Mouse (Mus musculus) kidney, postnatal 14 days (tissue): ENCODE results near the gene Slc39a8.

Experiments used
- DNase-seq: peaks from one replicate; pipeline ENCODE4 v3.0.0; 2022; ENCODE audit warnings: mixed read lengths

The Slc39a8 gene

GRCm38 (mm10) chr3:135851607-135852006 lies 26.5 kb downstream of the Slc39a8 start:
- DNase-seq = no peak

- DNase-seq = no peak
Observed at GRCm38 (mm10) chr3:135853604-135854297, 28.7 kb downstream of the Slc39a8 start.

GRCm38 (mm10) chr3:135854298-135854984 lies 29.4 kb downstream of the Slc39a8 start:
- no peak for DNase-seq

DNA sequence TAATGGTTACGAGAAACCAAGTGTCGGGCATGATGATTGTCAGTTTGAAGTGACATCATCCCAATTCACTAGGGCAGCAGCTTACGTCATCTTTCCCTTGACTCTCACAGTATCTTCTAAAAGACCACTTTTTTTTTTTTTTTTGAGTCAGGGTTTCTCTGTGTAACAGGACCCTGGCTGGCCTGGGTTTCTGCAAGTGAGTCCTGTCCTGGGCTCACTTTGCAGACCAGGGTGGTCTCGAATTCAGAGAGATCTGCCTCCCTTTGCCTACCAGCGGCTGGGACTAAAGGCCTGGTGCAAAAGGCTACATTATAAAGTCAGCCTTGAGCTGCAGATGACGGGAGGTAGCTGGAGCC lies 29.9 kb downstream of the Slc39a8 start:
- DNase-seq = no peak

DNA sequence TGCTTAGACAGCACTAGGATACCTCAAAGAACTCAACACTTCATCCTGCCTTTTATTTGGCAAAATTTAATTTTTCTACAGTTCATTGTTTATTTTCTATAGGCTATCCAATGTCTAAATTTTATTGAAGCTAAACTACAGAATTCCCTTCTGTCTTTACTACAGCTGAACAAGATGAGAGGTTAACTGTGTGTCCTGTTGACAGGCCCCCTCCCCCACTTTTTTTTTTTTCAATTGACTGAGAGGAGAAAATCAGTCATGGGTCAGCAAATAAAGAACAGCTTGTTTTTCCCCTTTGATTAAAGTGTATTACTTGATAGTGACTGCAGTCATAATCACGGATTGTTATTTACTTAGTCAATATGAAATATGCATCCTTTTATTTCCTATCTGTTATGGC lies 31.2 kb downstream of the Slc39a8 start:
- DNase-seq = no peak

DNA sequence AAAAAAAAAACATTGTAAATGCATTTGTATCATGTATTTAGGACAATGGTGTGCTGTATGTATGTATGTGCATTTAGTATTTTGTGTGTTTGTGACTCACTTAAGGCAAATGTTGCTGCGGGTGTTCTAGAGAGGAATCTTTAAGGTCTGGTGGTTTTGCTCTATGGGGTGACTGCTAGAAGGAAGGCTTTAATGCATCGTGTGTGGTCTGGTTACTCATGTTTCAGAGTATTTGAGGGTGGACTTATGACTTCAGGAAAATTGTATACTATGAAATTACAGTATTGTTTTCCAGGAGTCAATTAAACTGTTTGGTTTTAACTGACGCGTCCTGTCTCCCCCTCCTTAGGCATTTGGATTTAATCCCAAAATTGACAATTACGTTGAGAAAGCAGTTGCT lies 32.1 kb downstream of the Slc39a8 start:
- no peak for DNase-seq

GRCm38 (mm10) chr3:135859431-135859830 lies 34.4 kb downstream of the Slc39a8 start:
- no peak for DNase-seq

DNA sequence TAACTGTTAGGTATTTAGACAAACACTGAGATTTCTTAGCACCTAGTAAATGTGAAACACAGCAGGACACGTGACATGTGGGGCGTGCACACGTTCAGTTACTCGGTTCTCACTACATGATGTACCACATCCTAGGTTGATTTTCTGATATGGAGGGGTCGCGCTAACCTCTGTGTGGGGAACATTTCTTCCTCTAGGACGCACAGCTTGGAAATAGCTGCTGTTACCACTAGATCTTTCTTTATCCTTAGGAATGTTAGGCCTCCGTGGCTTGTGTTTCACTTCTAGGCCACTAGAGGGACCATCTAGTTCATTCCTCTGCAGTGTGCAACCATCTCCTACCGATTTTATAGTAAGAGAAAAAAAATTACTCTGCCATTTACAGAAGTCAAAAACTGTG lies 37.7 kb downstream of the Slc39a8 start:
- peak; percentile 42 for DNase-seq

- no peak for DNase-seq
Observed at GRCm38 (mm10) chr3:135869041-135869440, 44.0 kb downstream of the Slc39a8 start.

DNA sequence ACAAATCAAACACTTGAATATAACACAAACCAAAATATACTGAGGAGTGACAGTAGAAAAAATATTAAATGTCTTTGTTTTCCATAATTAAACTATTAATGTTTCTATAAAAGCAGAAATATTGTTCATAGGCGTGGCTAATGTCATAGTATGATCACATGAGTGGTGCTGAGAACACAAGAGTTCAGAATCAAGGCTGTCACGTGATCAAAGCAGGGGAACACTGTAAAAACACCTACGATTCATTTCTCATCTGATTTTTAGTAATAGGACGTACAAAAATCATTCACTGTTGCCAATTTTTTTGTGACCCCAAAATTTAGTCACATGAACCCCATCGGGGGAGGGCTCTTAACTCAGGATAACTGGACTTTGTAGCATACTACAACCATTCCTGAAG lies 47.2 kb downstream of the Slc39a8 start:
- DNase-seq = no peak

- DNase-seq = no peak
Observed at GRCm38 (mm10) chr3:135873596-135873995, 48.5 kb downstream of the Slc39a8 start.

GRCm38 (mm10) chr3:135878048-135878447 lies 53.0 kb downstream of the Slc39a8 start:
- DNase-seq = peak; percentile 6

DNA sequence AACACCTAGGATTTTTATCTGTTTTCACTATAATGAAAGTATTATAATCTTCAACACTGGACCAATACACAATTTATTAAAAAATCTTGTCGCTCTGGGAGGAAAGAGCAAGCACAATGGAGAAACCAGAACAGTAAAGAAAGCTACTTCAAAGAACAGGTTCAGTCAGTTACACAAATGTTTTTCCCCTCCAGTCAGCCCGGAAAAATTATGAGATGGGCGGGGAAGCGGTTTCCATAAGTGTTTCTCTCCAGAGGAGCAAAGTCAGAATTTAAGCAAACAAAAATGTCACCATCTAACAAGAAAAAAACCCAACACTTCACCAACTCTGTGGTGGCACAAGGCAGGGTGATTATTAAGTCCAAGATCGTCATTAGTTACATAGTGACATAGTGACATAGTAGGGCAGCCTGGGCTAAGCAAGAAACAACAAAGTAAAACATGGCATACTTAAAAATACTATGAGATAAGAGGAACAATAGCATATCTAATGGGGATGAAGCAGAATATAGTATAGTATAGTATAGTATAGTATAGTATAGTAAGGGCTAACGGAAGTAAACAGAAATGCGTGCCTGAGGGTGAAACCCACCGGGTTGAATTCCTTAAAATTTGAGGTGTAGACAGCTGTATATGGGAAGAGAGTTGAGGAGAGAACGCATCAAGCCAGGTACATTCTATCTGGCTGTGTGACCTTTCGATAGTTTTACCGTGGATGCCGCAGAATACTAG lies 61.0 kb downstream of the Slc39a8 start:
- DNase-seq = no peak

DNA sequence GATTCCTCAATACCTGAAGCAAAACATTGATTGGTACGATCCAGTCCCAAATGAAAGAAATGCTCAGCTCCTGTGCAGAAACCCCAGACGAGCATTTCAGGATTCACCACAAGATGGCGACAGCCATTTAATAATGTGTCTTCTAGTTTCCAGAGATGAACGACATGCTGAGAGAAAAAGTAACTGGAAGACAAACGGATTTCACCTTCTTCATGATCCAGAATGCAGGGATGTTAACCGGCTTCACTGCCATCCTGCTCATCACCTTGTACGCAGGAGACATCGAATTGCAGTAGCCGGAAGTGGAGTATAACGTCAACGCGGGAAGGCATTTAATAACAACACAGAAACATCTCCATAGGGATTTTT lies 61.6 kb downstream of the Slc39a8 start:
- DNase-seq = peak; percentile 81

GRCm38 (mm10) chr3:135887033-135887855 lies 62.2 kb downstream of the Slc39a8 start:
- no peak for DNase-seq

- DNase-seq = no peak
Observed at GRCm38 (mm10) chr3:135887856-135888155, 62.7 kb downstream of the Slc39a8 start.

DNA sequence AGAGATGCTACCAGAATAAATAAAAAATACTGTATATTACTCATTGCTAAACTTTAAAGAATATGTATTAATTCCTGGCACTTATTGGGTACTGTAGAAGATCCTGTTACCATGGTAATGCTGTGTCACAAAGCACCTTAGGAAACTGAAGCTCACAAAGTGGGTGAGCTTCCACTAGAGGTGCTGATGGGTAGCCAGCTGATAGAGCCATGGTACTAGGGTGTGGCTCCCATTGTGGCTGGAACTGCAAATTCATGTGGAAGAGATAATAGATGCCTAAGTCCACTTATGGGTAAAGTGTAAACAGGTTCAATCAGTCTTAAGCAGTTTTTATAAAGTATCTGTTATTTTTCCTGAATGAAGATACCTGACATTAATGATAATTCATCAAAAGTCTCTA lies 64.3 kb downstream of the Slc39a8 start:
- no peak for DNase-seq

GRCm38 (mm10) chr3:135903366-135903765 lies 78.3 kb downstream of the Slc39a8 start:
- no peak for DNase-seq

GRCm38 (mm10) chr3:135904881-135905280 lies 79.8 kb downstream of the Slc39a8 start:
- DNase-seq = no peak

DNA sequence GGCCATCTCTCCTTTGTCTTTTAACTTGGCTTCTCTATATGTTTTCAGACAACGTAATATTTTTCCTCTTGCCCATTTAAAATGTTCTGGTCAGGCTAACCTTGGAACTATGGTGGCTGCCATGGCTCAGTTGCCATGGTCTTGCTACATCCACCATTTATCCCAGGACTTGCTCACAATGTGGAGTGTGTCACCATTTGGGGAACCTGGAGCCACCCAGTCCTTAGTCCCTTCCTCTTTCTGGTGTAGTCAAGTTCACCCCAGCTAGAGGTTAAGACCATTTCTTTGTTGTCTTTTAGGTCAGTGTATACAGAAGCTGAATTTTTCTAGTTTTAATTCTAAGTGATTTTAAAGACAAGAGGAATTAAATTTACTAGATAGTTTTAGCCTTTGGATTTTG lies 80.7 kb downstream of the Slc39a8 start:
- no peak for DNase-seq

GRCm38 (mm10) chr3:135907028-135907427 lies 81.9 kb downstream of the Slc39a8 start:
- no peak for DNase-seq

- DNase-seq = no peak
Observed at GRCm38 (mm10) chr3:135915941-135916340, 90.9 kb downstream of the Slc39a8 start.

DNA sequence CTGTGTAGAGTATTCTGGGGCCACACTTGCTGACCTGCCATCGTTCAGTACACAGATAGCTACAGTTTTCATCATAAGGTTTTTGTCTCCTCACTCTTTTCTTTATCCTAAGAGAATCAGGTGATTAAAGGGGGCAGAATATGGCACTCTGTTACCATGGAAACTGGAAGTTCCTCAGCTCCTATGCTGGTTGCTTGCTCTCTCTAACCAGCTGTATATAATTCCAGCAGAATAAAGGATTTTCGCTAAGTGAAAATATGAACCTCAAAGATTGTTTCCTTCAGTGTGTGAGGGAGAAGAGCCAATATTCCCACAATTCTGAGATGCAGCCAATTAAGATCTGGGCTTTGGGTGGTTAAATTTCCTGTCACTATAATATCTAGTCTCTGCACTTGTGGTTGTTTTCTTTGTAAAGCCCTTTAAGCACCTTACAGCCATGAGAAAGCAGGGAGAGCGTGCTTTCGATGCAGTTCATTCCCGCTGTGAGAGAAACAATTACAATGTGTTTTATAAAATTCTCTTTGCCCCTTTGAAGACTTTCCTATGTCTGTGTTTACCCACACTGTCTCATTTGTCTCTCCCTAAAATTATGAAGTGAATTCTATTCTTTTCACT lies 93.6 kb downstream of the Slc39a8 start:
- DNase-seq = no peak
